Mouse (Mus musculus): ENCODE measurements at regions not wholly inside any gene's neighbourhood (a gene's known extent, or its start where the extent isn't known, plus 50 kb on each side); places are given as distances from the start of the nearest gene placed in this dataset.

DNA sequence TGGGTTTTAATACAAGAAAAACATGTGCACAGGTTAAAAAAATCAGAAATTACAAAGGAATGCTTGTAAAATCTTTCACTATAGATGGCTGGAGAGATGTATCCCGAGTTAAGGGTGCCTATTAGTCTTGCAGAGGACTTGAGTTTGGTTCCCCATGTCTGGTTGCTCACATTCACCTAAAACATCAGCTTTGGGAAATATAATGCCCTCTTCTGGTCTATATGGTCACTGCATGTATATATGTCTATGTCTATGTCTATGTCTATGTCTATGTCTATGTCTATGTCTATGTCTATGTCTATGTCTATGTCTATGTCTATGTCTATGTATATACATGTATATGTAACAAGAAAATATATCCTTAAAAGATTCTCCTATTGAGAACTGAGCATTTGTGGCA, 196.8 kb upstream of the Xylt1 start:
- intact Hi-C loops (cut with DNase I; ENCODE audit: low total_unique reads) = no loop called here
- DNase-seq = no peak

DNA sequence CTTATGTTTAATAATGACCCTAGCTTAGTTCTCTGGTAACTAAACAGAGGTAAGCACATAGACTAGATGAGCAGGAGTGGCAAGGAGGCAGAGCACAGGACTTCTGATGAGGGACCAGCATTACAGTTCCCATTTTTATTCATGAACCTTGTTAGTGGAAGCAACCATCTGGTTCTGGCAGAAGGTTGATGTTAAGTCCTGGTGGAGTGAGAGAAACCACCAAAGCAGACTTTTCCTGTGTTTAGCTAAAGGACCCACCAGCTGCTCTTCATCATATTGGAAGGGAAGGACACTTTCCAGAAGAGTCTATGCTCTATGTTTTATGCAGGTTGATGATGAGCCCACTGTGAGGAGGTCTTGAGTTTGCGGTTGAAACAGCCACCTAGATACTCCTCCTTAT, 194.9 kb upstream of the Xylt1 start:
- no peak for DNase-seq
- intact Hi-C loops (cut with DNase I; ENCODE audit: low total_unique reads) = no loop called here

DNA sequence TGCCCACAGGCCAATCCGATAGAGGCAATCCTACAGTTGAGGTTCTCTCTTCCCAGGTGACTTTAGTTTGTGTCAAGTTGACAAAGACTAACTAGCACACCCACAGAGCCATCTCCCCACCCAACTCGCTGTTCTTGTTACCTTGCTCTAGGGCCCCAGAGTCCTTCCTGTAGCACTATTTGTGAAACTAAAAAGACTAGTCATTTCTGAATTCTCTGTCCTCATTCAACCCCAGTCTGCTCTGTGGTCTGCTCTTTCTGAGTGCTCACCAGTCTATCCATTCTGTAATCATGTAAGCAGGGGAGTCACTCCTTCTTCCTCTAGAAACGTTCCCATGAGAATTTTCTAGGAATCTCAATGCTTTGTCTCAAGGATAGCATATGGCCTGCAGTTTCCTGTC, 184.2 kb upstream of the Xylt1 start:
- no peak for DNase-seq

DNA sequence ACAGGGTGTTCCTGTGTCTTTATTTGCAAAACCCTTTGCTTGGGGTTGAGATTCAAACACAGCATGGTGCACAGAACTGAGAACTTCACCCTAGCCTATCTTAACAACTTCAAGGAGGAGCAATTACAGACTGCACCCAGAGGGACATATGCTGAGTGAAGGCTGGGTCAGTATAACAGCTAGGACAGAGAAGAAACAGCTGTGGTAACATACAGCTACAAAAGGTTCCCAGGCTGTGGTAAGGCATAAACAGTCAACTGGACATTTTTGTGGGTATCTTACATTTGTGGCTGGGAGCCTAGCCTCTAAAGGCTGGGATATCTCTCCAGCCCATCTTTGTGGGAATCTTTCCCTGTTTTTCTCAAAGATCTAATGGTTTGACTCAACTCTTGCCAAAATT, 154.5 kb upstream of the Xylt1 start:
- no peak for DNase-seq
- intact Hi-C loops (cut with DNase I; ENCODE audit: low total_unique reads) = no loop called here

More for the DNA sequence above, 184.2 kb upstream of the Xylt1 start:
- intact Hi-C loops (cut with DNase I; ENCODE audit: low total_unique reads) = no loop called here

DNA sequence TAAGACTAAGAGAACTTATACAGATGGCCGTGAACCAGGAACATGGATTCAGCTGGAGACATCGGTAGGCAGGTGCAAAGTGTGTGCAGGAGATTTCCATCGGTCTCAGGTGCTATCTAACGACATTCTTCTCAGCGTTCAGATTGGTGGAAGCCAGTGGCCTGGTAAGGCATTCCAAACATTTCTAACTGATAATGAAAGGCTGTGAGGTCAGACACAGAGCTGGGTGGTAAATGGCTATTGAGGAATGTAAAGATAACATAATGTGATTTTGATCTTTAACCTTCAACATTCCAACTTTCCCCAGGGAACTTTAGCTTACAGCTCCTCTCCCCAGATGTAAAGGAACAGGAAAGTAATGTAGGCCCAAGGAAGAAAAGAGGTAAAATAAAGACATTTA, 151.2 kb upstream of the Xylt1 start:
- intact Hi-C loops (cut with DNase I; ENCODE audit: low total_unique reads) = no loop called here
- no peak for DNase-seq

DNA sequence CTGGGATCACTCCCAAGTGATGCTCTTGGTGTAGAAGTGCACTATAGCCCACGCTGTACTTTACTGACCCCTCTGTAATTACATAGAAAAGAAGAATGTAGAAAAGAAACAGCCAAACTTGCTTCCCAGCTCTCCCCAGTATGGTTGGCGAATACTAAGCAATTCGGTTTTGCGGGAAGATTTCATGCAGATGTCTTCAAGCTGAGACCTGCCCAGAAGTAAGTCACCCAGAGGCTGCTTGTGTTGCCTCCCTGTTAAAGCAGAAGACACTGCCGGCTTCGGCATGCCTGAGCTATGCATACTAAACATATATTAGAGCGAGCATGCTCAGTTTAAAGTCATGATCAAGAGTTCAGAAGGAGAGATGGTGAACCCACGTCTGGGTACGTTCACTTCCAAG, 124.0 kb upstream of the Xylt1 start:
- intact Hi-C loops (cut with DNase I; ENCODE audit: low total_unique reads) = no loop called here
- DNase-seq = no peak

DNA sequence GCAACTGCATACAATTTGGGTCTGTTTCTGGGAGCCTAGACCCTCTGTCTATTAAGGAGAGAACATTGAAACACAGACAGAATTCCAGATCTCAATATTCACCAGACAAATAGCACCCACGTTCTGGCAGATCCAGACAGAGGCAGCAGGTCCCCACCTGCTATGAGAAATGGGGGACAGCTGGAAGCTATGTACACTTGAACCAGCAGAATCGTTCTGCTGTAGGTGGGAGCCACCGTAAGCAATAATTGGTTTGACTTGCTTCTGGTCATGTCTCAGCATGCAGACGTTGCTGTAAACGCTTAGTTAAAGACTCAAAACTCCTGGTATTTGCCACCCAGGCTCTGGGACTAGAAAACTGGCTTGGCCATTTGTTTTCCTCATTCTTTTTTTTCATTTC, 122.2 kb upstream of the Xylt1 start:
- DNase-seq = no peak
- intact Hi-C loops (cut with DNase I; ENCODE audit: low total_unique reads) = no loop called here

DNA sequence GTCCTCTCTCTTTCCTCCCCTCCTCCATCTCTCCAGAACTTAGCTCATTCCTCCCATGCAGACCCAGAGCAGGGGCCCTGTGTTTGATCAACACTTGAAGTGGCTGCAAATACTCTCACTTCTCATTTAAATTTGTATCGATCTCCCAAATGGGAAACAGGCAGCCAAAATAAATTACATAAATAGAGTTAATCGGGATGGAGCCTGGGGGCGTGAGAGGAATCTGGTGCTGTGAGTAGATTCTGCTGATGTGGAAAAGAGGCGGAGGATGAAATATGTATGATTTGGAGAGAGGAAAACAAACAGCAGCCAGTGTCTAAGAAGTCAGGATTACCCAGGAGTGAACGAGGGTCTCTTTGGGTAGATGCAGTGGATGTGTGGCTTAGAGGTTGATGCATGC, 121.6 kb upstream of the Xylt1 start:
- no peak for DNase-seq
- intact Hi-C loops (cut with DNase I; ENCODE audit: low total_unique reads) = no loop called here

DNA sequence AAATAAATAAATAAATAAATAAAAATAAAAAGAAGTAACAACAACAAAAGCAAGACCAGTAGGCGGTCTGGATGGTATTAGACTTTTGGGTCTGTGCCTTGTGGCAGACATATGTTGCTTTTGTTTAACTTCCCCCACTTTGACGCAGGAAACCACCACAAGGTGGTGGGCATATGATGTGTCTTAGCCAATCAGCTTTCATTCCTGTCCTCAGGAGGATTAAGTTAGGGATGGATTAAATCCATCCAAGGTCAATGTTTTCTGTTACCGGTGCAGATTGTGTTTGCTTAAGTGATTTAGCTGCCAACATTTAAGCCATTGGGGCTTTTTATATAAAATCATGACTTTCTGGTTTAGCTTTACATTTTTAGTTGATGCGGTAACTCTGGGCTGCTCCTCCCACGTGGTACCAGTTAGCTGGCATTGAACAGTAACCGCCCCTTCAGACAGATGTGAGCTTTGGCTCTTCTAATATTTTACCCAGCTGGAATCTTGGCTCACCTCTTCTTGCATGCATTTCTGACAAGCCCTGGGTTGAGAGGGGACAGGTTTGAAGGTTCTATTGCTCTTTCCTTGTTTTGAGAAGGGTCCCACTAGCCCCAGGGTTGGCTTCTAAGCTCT, 121.0 kb upstream of the Xylt1 start:
- DNase-seq = no peak
- intact Hi-C loops (cut with DNase I; ENCODE audit: low total_unique reads) = no loop called here

DNA sequence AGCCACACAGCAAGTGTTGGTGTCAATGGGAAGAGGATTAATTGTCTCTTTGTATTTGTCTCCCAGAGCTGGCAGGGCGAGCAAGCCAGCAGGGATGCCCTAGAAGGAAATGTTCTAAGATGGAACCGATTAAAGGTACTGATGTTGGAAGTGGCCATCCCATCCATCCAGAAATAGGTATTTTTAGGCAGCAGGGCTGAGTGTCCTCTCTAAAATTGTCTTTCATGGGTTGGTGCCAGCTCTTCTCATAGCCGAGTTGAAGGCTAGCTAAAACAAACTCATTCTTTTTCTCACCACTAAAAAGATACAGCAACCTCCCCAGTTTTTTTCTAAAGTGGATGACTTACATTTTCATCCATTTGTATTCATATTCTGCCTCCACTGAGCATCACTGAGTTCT, 120.2 kb upstream of the Xylt1 start:
- no peak for DNase-seq
- intact Hi-C loops (cut with DNase I; ENCODE audit: low total_unique reads) = no loop called here

DNA sequence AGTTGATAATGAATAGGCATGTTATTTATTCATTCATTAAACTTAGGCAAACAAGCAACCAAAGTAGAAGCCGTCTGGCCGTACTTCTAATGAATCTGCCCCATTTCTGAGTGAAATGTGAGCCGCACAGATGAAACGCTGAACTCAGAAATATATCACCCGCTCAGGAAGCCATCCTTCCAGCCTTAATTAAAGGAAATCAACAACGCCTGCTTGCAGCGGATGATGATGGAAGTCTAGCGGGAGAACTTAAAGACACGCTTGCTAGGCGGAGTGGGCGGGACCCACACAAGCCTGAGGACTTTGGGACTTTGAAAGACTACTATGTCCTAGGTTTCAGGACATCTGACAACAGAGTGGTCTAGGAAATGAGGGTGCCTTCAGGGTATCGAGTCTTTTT, 117.7 kb upstream of the Xylt1 start:
- intact Hi-C loops (cut with DNase I; ENCODE audit: low total_unique reads) = no loop called here
- DNase-seq = no peak

DNA sequence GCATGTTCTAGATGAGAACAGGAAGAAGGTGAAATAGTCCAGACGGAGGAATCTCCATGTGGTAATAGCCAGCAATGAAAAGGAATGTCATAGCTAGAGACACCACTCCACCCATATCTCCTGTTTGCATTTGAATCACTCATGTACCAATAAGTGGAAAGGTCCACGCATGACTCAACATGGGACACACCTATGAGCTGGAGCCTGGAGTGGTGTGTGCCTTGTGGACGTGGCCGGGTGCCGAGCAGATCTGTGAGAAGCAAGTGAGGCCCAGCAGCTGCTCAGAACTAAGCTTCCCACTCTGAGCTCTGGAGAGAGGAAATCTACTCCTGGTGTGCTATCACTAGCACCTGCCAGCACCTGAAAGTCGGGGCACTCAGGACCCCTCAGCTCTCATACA, 116.4 kb upstream of the Xylt1 start:
- DNase-seq = no peak
- intact Hi-C loops (cut with DNase I; ENCODE audit: low total_unique reads) = no loop called here

DNA sequence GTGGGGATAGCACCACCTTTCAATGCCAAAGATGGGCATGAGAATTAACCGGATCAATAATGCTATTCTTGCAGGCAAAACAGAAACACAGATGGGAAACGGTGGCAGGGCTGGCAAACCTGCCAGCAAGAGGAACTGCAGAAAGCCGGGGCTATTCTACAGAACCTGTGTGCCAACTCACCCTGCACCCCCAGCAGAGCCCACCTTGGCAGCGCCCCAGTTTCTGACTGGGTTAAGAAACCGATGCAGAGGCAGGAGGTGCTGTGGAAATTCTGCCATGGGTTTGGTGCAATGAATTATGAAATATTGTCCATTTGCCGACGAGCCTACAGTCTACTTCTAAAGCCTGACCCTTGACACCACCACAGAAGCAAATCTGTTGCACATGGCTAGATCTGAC, 112.7 kb upstream of the Xylt1 start:
- no peak for DNase-seq
- intact Hi-C loops (cut with DNase I; ENCODE audit: low total_unique reads) = no loop called here

DNA sequence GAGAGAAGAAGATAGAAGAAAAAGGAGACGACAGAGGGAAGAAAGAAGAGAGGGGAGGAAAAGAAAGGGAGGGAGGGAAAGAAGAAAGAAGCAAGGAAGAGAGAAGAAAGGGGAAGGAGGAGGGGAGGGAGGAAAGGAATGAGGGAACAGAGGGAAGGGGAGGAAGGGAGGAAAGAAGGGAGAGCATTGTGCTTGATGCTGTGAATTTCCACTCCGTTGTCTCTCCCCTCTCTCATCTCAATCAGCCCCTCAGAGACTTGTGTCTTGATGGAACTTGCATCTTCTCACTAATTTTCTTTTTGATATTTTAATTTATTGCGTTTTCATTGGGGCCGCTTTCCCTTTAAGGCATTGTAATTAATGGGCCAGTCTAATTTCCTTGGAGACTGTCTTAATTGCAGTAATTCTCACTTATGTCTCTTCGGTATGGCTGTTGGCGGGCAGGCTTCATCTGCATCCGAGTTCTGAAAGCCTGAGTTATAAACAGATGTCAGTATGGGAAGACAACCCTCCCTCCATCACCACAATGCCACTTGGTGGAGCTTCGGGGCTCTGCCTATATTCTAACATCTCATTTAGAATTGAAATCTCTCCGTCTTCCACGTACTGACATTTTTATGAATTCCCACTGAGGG, 111.4 kb upstream of the Xylt1 start:
- intact Hi-C loops (cut with DNase I; ENCODE audit: low total_unique reads) = no loop called here
- no peak for DNase-seq

DNA sequence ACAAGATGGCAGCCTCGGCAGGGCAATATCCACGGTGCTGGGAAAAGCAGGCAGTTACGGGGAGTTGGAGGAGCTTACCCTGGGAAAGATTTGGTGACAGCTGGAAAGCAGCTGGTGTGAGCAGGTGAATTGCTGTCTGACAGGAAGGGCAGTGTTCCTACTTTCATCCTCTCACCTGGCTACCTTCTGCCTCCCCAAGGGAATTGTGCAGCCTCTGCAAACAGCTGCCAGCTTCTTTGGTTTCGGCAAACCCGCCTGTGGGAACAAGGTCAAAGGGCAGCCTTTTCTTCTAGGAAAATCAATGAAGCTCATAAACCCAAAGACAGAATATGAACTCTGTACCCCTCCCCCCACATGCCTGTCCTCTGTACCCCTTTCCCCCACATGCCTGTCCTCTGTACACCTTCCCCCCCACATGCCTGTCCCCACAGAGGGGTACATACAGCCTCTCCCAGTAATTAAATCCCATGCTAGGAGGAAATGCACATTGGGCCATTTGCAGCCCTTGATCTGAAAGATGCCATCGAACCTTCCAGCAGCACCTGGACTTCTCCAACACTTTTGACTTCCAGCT, 102.3 kb upstream of the Xylt1 start:
- intact Hi-C loops (cut with DNase I; ENCODE audit: low total_unique reads) = no loop called here

DNA sequence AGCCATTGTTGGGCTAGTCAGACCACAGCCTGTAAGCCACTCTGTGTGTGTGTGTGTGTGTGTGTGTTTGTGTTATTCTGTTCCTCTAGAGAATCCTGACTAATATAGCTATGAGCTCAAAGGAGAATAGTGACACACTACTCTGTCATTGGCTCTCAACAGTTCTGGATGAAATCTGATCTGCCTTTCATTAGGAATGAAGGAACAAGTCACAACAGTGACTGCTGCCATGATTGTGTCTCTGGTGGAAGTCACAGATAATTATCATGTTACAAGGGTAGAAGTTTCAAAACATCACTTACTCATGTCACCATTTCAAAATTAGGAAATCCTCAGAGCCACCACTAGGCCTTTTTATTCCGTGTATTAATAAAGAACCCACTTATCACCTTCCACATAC, 98.6 kb upstream of the Xylt1 start:
- DNase-seq = no peak
- intact Hi-C loops (cut with DNase I; ENCODE audit: low total_unique reads) = no loop called here

More for the DNA sequence above, 102.3 kb upstream of the Xylt1 start:
- DNase-seq = no peak

DNA sequence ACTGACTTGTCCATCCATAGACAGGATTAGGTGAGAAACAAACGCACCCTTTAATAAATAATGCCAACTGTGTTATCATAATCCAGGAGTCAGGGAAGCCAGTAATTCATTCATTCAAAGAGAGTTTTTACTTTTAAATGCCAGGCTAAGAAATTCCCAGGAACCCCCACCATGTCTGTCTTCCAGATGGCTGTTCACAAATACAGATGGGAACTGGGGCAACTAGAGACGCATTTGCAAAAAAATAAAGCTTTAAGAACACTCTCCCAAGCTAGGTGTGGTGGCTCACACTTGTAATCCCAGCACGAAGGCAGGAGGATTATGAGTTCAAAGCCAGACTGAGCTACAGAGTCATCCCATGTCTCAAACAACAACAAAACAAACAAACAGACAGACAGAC, 95.6 kb upstream of the Xylt1 start:
- intact Hi-C loops (cut with DNase I; ENCODE audit: low total_unique reads) = no loop called here
- DNase-seq = no peak

DNA sequence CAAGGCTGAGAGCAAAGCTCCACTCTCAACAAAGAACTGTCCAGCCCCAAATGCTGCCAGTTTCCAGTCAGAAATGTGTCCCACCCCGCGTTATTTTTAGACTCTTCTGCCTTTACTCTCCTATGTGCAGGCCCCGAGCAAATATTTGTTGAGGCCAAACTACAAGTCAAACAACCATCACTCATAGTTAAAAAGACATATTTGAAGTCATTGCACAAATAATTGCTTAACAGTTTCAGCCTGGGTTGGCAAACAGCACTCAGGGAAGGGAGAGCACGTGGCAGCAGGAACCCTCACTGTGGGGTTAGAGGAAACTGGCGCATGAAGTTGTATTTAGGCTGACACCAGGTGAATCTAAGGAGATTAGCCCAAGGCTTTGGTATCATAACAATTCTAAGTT, 94.8 kb upstream of the Xylt1 start:
- intact Hi-C loops (cut with DNase I; ENCODE audit: low total_unique reads) = no loop called here
- no peak for DNase-seq

DNA sequence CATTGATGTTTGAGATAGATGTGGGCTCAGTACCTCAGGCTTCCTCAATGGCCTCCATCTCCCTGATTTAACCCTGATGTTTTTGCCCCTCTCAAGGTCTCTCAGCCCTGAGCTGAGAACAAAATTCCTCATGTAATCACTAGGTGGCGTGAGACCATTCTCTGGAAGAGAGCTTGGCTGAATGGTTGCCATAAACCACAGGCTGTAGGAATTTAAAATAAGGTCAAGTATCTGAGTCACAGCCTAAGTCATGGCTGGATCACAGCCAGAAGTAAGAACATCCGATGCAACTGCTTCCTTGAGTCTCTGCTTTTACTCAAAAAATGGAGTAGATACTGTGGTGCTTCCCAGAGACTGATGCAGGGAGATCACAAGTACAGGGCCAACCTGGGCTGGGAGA, 77.1 kb upstream of the Xylt1 start:
- intact Hi-C loops (cut with DNase I; ENCODE audit: low total_unique reads) = loop anchor here (10.0 kb wide), 1 partner anchor 321 kb away; no protein-coding TSS in a partner anchor
- DNase-seq = peak; percentile 10

DNA sequence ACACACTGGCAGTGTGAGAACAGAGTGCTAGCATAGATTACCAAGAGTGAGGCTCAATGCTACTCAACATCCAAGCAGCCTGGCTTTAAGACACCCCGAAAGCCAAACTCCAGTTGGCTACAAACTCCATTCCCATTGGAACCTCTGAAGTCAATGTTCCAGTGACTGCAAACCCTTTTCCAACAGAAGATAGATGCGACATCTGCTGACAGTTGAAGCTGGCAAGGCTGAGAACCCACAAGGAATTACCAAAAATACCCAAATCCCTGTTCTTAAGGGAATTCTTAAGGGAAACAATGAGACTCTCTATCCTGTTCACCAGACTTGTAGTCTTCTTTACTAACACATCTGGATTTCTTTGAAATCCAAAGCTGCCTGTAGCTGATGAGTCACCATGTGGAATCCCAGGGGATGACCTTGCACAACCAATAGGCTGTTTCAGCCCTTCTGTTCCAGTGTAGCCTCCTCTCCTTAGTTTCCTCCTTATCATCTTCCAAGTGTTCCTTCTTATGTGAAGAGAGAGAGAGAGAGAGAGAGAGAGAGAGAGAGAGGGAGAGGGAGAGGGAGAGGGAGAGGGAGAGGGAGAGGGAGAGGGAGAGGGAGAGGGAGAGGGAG, 70.1 kb upstream of the Xylt1 start:
- DNase-seq = peak; percentile 63
- intact Hi-C loops (cut with DNase I; ENCODE audit: low total_unique reads) = no loop called here

DNA sequence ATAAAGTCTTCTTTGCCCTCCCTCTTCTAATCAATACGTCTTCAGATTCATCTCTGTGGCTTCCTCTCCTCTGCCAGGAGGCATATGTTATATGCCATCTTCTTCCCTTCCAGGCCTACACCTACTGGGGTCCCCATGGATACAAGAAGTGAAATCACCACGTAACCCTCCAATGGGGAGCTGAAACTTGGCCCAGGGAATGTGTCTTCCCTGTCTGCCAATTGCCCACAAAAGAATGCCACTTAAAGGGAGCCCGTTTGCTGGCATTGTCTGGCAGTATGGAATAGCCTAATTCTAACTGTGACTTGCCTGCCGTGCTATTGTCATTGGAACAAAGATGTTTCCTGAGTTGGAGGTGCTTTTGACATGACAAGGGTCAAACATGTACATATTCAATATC, 69.5 kb upstream of the Xylt1 start:
- intact Hi-C loops (cut with DNase I; ENCODE audit: low total_unique reads) = no loop called here
- DNase-seq = no peak
